Mouse (Mus musculus) 3T3-L1 (cell line): ENCODE measurements at regions not wholly inside any gene's neighbourhood (a gene's known extent, or its start where the extent isn't known, plus 50 kb on each side); places are given as distances from the start of the nearest gene placed in this dataset.

ENCODE experiments used
- DNase-seq: peaks from one replicate; pipeline ENCODE4 v3.0.0-alpha.2; 2015; ENCODE audit warnings: low read depth, low spot score

- DNase-seq: no peak
These were observed 53.9 kb downstream of the Gm11361 start for GRCm38 (mm10) chr13:28311248-28311647.

DNA sequence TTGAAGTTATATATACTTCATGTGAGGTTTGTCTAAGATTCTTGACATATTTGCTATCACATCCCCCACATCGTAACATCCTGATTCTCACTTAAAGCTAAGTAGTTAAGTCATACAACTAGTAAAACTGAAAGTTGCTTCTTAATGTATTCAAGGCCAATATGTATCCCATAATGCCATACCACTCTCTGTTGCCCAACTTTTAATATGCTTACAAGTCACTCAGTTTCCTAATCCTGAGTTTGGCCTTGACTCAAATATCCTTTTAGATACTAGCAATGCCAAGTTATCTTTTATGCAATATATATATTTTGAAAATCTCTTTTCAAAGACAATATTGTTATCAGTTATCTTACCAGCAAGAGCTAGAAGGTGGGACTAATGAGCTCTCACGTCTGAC is 54.3 kb downstream of the Gm11361 start:
- peak; percentile 27 for DNase-seq

GRCm38 (mm10) chr13:28312090-28312489 is 54.8 kb downstream of the Gm11361 start:
- DNase-seq: peak; percentile 79

GRCm38 (mm10) chr13:28313459-28313858 is 56.1 kb downstream of the Gm11361 start:
- peak; percentile 75 for DNase-seq

DNA sequence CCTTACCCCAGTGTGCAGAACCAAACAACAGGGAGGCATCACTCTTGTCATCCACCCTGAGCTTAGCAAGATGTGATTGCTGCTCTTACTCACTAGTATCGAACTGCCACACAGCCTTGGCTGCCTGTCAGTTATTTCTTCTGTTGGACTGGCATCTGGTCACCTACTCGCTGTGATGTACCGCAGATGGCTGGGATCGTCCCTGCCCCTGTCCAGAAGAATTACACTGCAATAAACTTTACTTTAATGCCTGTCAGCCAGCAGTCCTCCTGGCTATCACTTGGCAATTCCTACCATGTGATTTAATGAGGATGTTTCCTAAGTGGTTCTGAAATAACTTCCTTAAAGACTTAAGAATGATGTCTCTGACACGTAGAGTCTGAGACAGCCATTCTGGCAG is 57.7 kb downstream of the Gm11361 start:
- DNase-seq: no peak
